ENCODE assay signal across 14 mouse cellular contexts in the genomic region with DNA sequence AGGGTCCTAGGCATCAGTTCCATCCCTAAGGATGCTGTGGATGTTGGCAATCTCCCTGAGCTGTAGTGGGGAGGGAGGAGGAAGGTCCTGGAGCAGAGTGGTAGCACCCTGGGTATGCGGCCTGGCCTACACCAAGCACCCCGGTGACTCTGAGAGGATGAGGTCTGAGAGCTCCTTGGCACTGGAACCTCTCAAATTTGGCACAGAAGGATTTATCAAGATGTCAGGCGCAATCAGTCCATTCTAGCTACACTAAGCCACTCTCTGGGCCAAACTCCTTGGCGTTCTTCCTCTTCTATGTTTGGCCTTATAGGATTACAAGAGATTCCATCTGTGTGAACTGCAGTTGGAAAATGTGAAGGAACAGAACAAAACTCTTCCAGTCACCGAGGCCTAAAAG.
DNase-seq lines count a peak whose midpoint lies in the region.
"Had no signal": no experiment of that assay in that cellular context is flagged by ENCODE, and none has a peak within 500 bp of the region (broad histone marks: within the 10 kb centered on the region; RNA-seq: fewer than 3 reads in every experiment).

No protein-coding gene starts in this region.

- peak; percentile 48 for DNase-seq in left cerebral cortex, postnatal 4 days
- DNase-seq in left cerebral cortex, adult 9 months (ENCODE audit: low spot score in 2 of 2): no peak
- DNase-seq in cerebellum, adult 11-12 months: peak; percentile 82
- DNase-seq in cerebellum, adult 9-10 months: peak; percentile 88
- no peak for DNase-seq in spleen, postnatal 10 days (ENCODE audit: low spot score in 2 of 2)
- DNase-seq in adrenal gland, adult 18-20 months (ENCODE audit: low spot score in 2 of 2): no peak
- no peak for DNase-seq in urinary bladder, adult 18-20 months (ENCODE audit: low spot score in 2 of 2)
- DNase-seq: adrenal gland, postnatal 10 days; gastrocnemius, postnatal 36 days; kidney, adult 18-20 months; layer of hippocampus, adult 9-11 months; liver, postnatal 0 days; lung, postnatal 14 days; thymus, postnatal 14 days had no signal

- intact Hi-C loops in left cerebral cortex, postnatal 4 days (cut with DNase I): no loop called here

Comparison
In these comparisons a context has a peak if more than half of its experiments do, and no peak if none do; other contexts are left out.
1. DNase-seq: peak in left cerebral cortex, postnatal 4 days (single experiment), cerebellum, adult 11-12 months (single experiment) and cerebellum, adult 9-10 months (single experiment); none in left cerebral cortex, adult 9 months (0 of 2), spleen, postnatal 10 days (0 of 2), adrenal gland, adult 18-20 months (0 of 2) and urinary bladder, adult 18-20 months (0 of 2).